Mouse (Mus musculus) hindbrain, embryonic 13.5 days (tissue): Measurements from ENCODE around the gene Dlst. TPM values are rescaled to one million over a fixed set of nuclear protein-coding genes. Genes with fewer than 3 reads are reported as not detected.
"Not testable (repeated sequence)": the region's sequence is repeated elsewhere in the genome, so short reads cannot be mapped to it uniquely, and the experiment has no call there.

Experiments
- ATAC-seq: fragments of 200-750 bp; cut with Nextera tagmentation; 2 replicates; pipeline ENCODE4 v1.8.0; 2017; ENCODE audit warnings: moderate TSS enrichment; ENCODE audit not compliant: low FRiP score
- H3K27ac ChIP-seq: fragments of 300-500 bp; sonication (generic); 2 replicates; pipeline ENCODE4 v1.5.1; 2015; ENCODE audit warnings: inconsistent platforms, mild to moderate bottlenecking, moderate library complexity
- H3K27me3 ChIP-seq: fragments of 300-500 bp; sonication (generic); 2 replicates; pipeline ENCODE4 v1.6.1; 2015; ENCODE audit warnings: mild to moderate bottlenecking, inconsistent platforms
- H3K36me3 ChIP-seq: fragments of 300-500 bp; sonication (generic); 2 replicates; pipeline ENCODE4 v1.6.1; 2015; ENCODE audit warnings: mild to moderate bottlenecking, inconsistent platforms
- H3K4me1 ChIP-seq: fragments of 300-500 bp; sonication (generic); replicated peaks from 2 replicates; pipeline ENCODE4 v1.6.1; 2015; ENCODE audit warnings: inconsistent platforms
- H3K4me2 ChIP-seq: fragments of 300-500 bp; sonication (generic); 2 replicates; pipeline ENCODE4 v1.6.1; 2015; ENCODE audit warnings: inconsistent platforms, mild to moderate bottlenecking, moderate library complexity
- H3K4me3 ChIP-seq: fragments of 300-500 bp; sonication (generic); 2 replicates; pipeline ENCODE4 v1.5.1; 2015; ENCODE audit warnings: mild to moderate bottlenecking, inconsistent platforms
- H3K9ac ChIP-seq: fragments of 300-500 bp; sonication (generic); 2 replicates; pipeline ENCODE4 v1.6.1; 2015; ENCODE audit warnings: mild to moderate bottlenecking, inconsistent platforms
- H3K9me3 ChIP-seq: fragments of 300-500 bp; sonication (generic); 2 replicates; pipeline ENCODE4 v1.6.1; 2016; ENCODE audit warnings: inconsistent platforms
- WGBS: fragments of 180-500 bp; shearing (Covaris S2); methylation state at CpG from one replicate; pipeline ENCODE4 v1.1.7; 2015; 5-methylcytosine and 5-hydroxymethylcytosine counted together
- polyA plus RNA-seq: library from polyadenylated mRNA; unstranded; fragments of >200 nt; fragmentation: Nextera tagmentation; extraction: Ambion mirVana; gene quantifications from 2 replicates; pipeline ENCODE4 v1.2.1, GENCODE M21; 2015

Dlst gene
- polyA plus RNA-seq, 1 experiment from 2014 or later: 107 TPM

DNA sequence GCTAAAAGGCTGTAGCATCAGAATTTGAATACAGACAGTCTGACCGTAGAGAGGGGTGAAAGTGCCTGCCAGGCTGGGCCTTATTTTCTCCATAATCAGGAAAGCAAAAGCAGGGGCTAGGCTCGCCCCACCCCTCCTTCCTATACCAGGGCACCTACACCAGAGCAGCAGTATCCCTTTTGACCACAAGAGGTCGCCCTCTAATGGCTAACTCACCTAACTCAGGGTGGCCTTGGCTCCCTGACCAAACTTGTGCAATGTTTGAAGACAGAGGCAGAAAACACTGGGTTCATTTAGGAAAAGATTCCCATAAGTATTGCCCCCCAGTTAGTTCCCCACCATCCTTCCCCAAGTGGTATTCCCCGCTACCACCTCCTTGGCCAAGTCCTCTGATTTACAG is 32.2 kb downstream of the Dlst start:
- peaks cover 41% of the 10 kb centered on the region for H3K36me3 ChIP-seq
- H3K4me2 ChIP-seq: no peak overlapping the region
- peaks cover 16% of the 10 kb centered on the region; the same call in 1 of the 2 replicates for H3K4me1 ChIP-seq
- H3K9ac ChIP-seq: no peak overlapping the region
- 0 out of 2 replicates have a peak, but pooled peaks cover 4% of the 10 kb centered on the region for H3K9me3 ChIP-seq
- 15% methylated on average over 4 of the region's 4 CpGs for WGBS
- H3K27me3 ChIP-seq: peaks cover 12% of the 10 kb centered on the region
- H3K4me3 ChIP-seq: no peak overlapping the region
- H3K27ac ChIP-seq: no peak overlapping the region
- ATAC-seq: 0 out of 2 replicates have a peak, but pooled peaks have one; percentile 31

DNA sequence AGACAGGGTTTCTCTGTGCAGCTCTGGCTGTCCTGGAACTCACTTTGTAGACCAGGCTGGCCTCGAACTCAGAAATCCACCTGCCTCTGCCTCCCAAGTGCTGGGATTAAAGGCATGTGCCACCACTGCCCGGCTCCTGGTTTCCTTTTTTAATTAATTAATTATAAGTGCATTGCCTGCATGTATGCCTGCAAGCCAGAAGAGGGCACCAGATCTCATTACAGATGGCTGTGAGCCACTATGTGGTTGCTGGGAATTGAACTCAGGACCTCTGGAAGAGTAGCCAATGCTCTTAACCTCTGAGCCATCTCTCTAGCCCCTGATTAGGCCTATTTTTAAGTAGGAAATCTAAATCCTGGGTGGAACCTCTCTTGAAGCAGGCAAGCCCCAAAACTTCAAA is 33.6 kb downstream of the Dlst start:
- H3K27me3 ChIP-seq, H3K9me3 ChIP-seq, H3K4me3 ChIP-seq, H3K4me2 ChIP-seq, ATAC-seq, H3K27ac ChIP-seq, H3K9ac ChIP-seq: not testable (repeated sequence)
- WGBS: 60% methylated on average over 2 of the region's 2 CpGs
- Histone ChIP-seq H3K4me1 (peaks cover 16% of the 10 kb centered on the region; the same call in 1 of the 2 replicates), H3K36me3 (peaks cover 30% of the 10 kb centered on the region)

DNA sequence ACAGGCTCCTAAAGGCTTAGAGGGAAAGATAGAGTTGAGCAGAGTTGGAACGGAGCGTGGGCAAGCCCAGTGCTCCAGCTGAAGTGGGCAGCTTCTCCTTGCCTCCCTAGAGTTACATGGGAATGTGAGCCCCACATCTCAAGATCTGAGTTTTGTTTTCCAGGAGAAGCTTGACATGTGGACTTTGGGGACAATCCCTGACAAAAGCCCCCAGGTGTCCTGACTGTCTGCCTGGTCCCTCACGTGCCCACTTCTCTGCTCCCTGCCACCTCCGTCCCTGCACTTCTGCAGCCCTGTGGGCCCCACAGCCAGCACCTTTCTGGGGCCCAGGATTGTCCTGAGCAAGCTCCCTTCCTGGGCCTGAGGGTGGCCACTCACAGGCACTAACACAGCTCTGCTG is 34.2 kb downstream of the Dlst start:
- peaks cover 6% of the 10 kb centered on the region; the same call in 1 of the 2 replicates for H3K27me3 ChIP-seq
- H3K36me3 ChIP-seq: peaks cover 27% of the 10 kb centered on the region
- ATAC-seq: no peak
- no peak overlapping the region for H3K9ac ChIP-seq
- peaks cover 21% of the 10 kb centered on the region for H3K4me1 ChIP-seq
- H3K9me3 ChIP-seq: 0 out of 2 replicates have a peak, but pooled peaks cover 4% of the 10 kb centered on the region
- H3K27ac ChIP-seq: no peak overlapping the region
- WGBS: 89% methylated on average over 4 of the region's 4 CpGs
- no peak overlapping the region for H3K4me2 ChIP-seq
- no peak overlapping the region for H3K4me3 ChIP-seq

DNA sequence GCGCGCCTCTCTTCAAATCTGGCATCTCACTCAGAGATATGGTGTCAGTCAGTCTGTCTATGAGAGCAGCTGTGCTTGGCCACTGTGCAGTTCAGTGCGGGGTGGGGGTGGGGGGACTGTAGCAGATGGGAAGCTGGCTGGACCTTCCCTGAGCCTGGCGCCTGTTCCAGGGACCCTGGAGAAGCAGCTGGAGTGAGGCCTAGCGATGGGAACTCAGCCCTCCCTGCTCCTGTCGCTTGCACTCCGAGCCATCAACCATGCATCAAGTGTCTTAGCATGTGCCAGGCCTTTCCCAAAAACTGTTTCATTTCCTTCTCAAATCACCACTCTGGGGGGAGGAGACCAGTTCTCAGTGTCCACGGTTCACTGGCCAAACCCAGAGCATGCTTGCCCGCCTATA is 35.0 kb downstream of the Dlst start:
- peaks cover 6% of the 10 kb centered on the region; the same call in 1 of the 2 replicates for H3K27me3 ChIP-seq
- H3K4me1 ChIP-seq: peaks cover 30% of the 10 kb centered on the region
- H3K4me2 ChIP-seq: no peak overlapping the region
- H3K36me3 ChIP-seq: peaks cover 22% of the 10 kb centered on the region
- no peak overlapping the region for H3K4me3 ChIP-seq
- WGBS: 73% methylated on average over 9 of the region's 9 CpGs
- no peak for ATAC-seq
- peak overlapping the region; percentile 19; the same call in 1 of the 2 replicates for H3K27ac ChIP-seq
- no peak overlapping the region for H3K9ac ChIP-seq
- H3K9me3 ChIP-seq: 0 out of 2 replicates have a peak, but pooled peaks cover 4% of the 10 kb centered on the region

DNA sequence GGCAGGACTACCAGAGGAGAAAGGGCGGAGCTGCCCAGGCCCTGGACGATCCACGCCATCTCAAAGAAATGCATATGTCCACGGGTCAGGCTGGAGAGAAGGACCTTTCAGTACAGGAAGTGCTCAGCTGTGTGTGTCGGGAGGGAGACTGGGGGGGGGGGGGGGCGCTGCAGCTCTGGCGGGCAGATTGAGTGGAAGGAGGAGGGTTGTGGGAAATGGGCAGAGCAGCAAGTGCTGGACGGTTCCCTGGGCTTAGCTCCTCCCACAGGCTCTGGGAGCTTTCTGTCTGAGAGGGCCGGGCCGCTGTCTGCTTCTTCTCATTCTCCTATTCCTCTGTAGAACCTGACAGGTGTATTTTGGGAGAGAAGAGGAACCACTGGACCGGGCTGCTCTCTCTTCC is 35.7 kb downstream of the Dlst start:
- 34% methylated on average over 9 of the region's 11 CpGs for WGBS

DNA sequence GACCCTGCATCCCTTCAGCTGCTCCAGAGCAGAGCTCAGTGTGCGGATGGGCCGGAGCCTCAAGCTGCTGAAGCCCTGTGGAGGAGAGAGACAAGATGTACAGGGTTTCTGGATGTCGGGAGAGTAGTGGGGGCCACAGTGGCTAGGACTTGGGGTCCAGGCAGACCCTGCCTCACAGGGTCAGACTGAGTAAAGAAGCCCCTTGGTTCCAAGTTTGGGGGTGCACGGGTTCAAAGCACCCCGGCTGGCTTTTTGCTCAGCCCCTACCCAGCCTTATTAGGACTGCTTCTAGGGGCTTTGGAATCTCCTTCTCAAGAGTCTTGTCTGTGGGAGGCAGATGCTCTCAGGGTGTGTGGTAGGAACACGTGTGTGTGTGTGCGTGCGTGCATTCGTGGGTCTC is 36.2 kb downstream of the Dlst start:
- Histone ChIP-seq H3K4me2 (no peak overlapping the region), H3K27me3 (peaks cover 5% of the 10 kb centered on the region; the same call in 1 of the 2 replicates), H3K9ac (no peak overlapping the region), H3K4me3 (no peak overlapping the region), H3K9me3 (0 out of 2 replicates have a peak, but pooled peaks cover 4% of the 10 kb centered on the region), H3K27ac (no peak overlapping the region), H3K36me3 (peaks cover 21% of the 10 kb centered on the region), H3K4me1 (peaks cover 41% of the 10 kb centered on the region)
- no peak for ATAC-seq
- WGBS: 83% methylated on average over 9 of the region's 9 CpGs

More for the DNA sequence above, 35.7 kb downstream of the Dlst start:
- peaks cover 37% of the 10 kb centered on the region for H3K4me1 ChIP-seq
- H3K27ac ChIP-seq: peak overlapping the region; percentile 19; the same call in 1 of the 2 replicates
- H3K36me3 ChIP-seq: peaks cover 22% of the 10 kb centered on the region
- H3K4me3 ChIP-seq: no peak overlapping the region
- H3K4me2 ChIP-seq: no peak overlapping the region
- no peak for ATAC-seq
- peaks cover 6% of the 10 kb centered on the region; the same call in 1 of the 2 replicates for H3K27me3 ChIP-seq
- H3K9me3 ChIP-seq: 0 out of 2 replicates have a peak, but pooled peaks cover 4% of the 10 kb centered on the region
- no peak overlapping the region for H3K9ac ChIP-seq

DNA sequence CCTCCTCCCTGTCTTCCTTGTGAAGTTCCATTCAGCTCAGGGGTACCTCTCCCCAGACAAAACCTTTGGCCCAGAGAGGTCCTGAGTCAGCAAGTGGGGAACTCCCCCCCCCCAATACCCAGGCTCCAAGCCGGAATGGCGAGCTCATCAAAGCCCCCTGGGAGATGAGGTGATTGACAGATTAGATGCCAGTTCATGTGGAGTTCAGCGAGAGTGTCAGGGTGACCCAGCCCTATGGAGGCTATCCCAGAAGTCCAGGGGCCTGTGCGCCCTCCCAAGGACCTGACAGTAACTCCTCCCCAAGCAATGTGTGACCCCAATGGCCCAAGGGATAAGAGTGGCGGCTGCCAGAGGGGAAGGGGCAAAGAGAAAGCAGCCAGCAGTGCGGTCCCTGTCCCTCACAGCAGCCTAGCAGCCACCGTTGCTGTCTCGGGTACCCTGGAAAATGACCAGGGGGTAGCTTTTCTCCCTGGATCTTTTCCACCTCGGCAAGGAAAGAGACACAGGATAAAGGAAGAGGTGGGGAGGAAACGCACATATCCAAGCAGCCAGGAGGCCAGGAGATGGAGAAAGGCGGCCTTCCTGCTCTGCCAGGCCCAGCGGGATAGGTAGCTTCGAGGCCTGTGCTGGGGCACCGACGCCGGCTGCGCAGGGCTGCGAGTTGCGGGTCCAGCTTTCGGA is 39.8 kb downstream of the Dlst start:
- Histone ChIP-seq H3K4me1 (peaks cover 40% of the 10 kb centered on the region), H3K4me3 (peak overlapping the region; percentile 55), H3K9me3 (no peaks in the 10 kb centered on the region), H3K27ac (peak overlapping the region; percentile 67), H3K9ac (peak overlapping the region; percentile 83), H3K27me3 (0 out of 2 replicates have a peak, but pooled peaks cover 3% of the 10 kb centered on the region), H3K36me3 (peaks cover 10% of the 10 kb centered on the region), H3K4me2 (peak overlapping the region; percentile 77)
- ATAC-seq: peak; percentile 22; the same call in 1 of the 2 replicates
- 5% methylated on average over 20 of the region's 20 CpGs for WGBS

DNA sequence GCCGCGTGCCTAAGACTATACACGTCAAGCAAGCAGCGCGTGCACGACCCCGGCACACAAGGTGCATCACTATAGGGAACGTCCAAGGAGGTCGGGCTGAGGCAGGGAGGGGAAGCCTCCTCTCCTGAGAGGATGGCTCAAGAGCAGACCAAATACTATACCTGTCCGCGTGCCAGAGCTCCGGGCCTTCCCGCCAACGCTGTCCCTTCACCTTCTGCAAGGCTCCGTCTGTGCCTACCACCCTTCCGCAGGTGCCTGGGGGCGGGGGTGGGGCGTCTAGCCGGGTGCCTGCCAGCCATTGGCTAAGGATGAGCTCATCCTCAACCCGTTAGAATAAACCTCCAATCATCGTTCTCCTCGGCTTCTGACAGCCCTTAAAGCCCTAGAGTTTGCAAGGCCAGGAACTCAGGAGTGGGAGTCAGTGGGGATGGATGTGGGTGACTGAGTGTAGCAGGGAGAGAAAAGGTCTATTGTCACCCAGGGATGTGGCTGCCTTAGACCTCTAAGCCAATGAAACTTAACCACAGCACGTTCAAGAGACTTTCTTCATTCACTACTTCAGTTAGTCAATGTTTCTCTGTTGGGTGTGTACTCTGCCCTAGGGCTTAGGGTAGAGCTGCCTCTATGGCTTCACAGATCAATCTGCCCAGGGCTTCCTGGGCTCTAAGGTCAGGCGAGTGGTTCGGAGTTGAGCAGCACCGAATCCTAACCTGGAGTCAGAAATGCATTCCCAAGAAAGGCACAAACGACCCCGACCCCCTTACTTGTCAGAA is 40.6 kb downstream of the Dlst start, which contains the start of gene Rps6kl1:
Rps6kl1 (minus strand) TSS at position 263 of the 773 bp plus-strand sequence.
- H3K9me3 ChIP-seq: no peaks in the 10 kb centered on the region
- H3K36me3 ChIP-seq: peaks cover 10% of the 10 kb centered on the region
- WGBS: 14% methylated on average over 28 of the region's 28 CpGs
- peak within 1 kb of the TSS; percentile 83 for H3K9ac ChIP-seq
- H3K27me3 ChIP-seq: 0 out of 2 replicates have a peak, but pooled peaks cover 3% of the 10 kb centered on the region
- peak within 1 kb of the TSS; percentile 77 for H3K4me2 ChIP-seq
- peak; percentile 95 for ATAC-seq
- peak within 1 kb of the TSS; percentile 55 for H3K4me3 ChIP-seq
- H3K4me1 ChIP-seq: peaks cover 32% of the 10 kb centered on the region
- H3K27ac ChIP-seq: peak within 1 kb of the TSS; percentile 67

DNA sequence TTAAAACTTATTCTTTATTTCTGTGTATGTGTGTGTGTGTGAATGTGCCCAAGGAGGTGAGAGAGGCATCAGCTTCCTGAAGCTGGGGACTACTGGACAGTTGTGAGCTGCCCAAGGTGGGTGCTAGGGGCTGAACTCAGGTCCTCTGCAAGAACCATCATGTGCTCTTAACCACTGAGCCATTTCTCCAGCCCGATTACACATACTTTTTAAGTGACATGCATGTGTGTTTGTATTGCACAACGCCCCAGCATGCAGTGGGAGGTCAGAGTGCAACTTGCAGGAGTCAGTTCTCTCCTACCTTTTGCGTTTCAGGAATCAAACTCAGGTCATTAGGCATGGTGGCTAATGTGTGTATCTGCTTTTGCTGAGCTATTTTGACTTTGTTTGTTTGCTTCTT is 42.4 kb downstream of the Dlst start:
- ATAC-seq: no peak
- 74% methylated on average over 3 of the region's 3 CpGs for WGBS
- Histone ChIP-seq H3K9me3 (no peaks in the 10 kb centered on the region), H3K36me3 (no peaks in the 10 kb centered on the region), H3K4me1 (peaks cover 25% of the 10 kb centered on the region), H3K4me3 (no peak overlapping the region), H3K9ac (no peak overlapping the region), H3K27me3 (0 out of 2 replicates have a peak, but pooled peaks cover 3% of the 10 kb centered on the region), H3K27ac (no peak overlapping the region), H3K4me2 (no peak overlapping the region)

DNA sequence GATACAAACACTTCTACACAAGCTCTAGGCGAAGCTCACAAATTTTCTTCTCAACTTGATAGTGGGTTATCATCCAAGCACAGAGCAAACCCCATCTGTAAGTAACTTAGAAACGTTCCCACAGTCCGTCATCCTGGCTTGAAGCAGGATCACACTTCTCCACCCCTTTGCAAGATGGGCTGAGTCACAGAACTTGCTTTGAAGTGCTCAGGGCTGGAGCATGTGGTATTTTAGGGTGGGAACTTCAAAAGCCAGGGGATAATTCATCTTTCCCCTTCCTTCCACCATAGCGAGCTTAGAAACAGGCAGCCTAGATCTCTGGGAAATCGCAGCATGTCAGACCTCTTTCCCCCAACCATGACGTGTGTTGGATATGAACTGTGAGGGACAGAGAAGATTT is 45.7 kb downstream of the Dlst start:
- no peaks in the 10 kb centered on the region for H3K9me3 ChIP-seq
- WGBS: 72% methylated on average over 6 of the region's 6 CpGs
- peaks cover 4% of the 10 kb centered on the region; the same call in 1 of the 2 replicates for H3K4me1 ChIP-seq
- no peak overlapping the region for H3K4me3 ChIP-seq
- no peak overlapping the region for H3K4me2 ChIP-seq
- H3K36me3 ChIP-seq: no peaks in the 10 kb centered on the region
- no peak overlapping the region for H3K9ac ChIP-seq
- no peak overlapping the region for H3K27ac ChIP-seq
- no peaks in the 10 kb centered on the region for H3K27me3 ChIP-seq
- no peak for ATAC-seq

DNA sequence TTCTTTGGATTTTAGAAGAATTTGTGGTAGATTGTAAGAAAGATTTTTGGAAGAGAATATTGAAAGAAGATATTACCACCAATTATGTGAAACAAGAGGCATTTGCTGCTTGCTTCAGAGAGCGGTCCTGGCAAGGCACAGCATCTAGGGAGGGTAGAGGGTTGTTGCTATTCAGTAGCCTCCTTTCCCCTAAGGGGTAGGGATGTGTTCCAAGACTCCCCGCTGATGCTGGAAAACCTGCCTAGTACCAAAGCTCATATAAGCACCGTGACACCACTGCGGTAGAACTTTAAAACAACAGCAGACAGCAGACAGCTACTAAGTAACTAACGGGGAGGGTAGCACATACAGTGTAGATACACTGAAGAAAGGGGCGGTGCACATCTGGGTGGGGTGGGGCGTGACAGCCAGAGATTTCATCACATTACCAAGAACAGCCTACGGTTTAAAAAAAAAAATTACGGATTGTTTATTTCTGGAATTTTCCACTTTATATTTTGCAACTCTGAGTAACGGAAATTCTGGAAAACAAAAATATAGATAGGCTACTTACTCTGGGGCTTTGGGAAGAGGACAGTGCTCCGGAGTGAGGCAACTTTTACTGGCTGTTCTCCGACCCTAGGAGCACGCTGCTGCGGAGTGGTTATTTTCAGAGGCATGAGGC is 47.3 kb downstream of the Dlst start:
- Histone ChIP-seq H3K27me3 (no peaks in the 10 kb centered on the region), H3K9me3 (no peaks in the 10 kb centered on the region), H3K4me2 (no peak overlapping the region), H3K9ac (no peak overlapping the region), H3K4me3 (no peak overlapping the region), H3K36me3 (no peaks in the 10 kb centered on the region), H3K4me1 (no peaks in the 10 kb centered on the region), H3K27ac (no peak overlapping the region)
- ATAC-seq: no peak
- WGBS: 90% methylated on average over 14 of the region's 14 CpGs

DNA sequence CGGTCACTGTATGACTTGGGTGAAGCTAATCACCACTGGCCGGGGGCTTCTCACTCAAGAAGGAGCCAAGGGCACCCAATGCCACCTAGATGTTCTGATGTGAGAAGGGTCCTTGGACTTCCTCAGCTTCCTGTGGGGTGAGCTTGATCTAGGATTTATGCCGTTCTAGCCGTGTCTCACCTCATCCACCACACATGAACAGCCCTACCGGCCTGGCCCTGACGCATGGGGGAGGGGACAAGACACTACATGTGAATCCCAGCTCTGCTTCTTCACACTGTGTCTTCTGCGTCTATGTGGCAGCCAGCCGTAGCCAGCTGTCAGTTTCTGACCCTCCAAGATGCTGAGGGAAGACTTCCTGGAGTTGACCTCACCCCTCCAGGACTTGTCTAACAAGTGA is 48.2 kb downstream of the Dlst start:
- no peak for ATAC-seq
- H3K4me2 ChIP-seq: no peak overlapping the region
- no peaks in the 10 kb centered on the region for H3K4me1 ChIP-seq
- no peaks in the 10 kb centered on the region for H3K27me3 ChIP-seq
- no peaks in the 10 kb centered on the region for H3K36me3 ChIP-seq
- H3K9ac ChIP-seq: no peak overlapping the region
- no peak overlapping the region for H3K27ac ChIP-seq
- no peak overlapping the region for H3K4me3 ChIP-seq
- WGBS: 95% methylated on average over 8 of the region's 8 CpGs
- H3K9me3 ChIP-seq: no peaks in the 10 kb centered on the region
